Mouse (Mus musculus): ENCODE measurements around the gene Gm29797.

DNA sequence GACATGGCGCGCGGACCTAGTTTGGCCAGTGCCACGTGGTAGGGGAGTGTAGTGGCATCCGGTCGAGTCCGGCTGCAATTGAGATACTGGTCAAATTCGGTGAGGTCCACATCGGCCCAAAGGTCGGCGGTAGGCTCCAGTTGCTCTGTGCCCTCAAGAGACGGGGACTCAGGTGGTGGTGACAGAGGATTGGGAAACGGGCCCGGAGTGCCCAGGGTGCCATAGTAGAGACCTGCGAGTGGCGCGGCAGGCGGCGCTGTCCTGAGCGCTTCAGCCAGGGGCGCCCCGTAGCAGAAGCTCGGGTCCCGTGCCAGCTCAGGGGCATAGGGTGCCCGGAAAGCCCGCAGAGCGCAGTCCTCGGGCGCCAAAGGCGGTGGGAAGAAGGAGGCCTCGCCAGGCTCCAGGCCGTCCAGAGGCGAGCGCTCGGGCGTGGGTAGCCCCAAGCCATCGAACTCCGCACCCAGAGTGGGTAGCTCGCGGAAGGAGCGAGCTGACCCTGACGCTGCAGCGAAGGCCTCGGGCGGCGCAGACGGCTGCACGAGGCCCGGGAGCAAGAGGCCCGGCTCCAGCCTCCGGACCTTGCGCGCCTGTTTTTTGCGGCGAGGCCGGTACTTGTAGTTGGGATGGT, 13.6 kb downstream of the Gm29797 start:
- TF ChIP-seq FLI1 (IDR thresholded peaks at IDR 0.05; ENCODE audit: low read length) (no peak), GATA1 (IDR thresholded peaks at IDR 0.05; ENCODE audit: borderline replicate concordance, low read length) (no peak)

Data from megakaryocyte, embryonic 14.5 days (primary cell).